Mouse (Mus musculus) ES-E14 (cell line): ENCODE results near the gene Rtp1.

ENCODE experiments used
- HCFC1 ChIP-seq: IDR thresholded peaks from 2 replicates; pipeline ENCODE4 v1.6.1; 2012; ENCODE audit warnings: low read length, inconsistent platforms, borderline replicate concordance; ENCODE audit not compliant: insufficient read depth
- MAFK ChIP-seq: IDR thresholded peaks from 2 replicates; pipeline ENCODE4 v1.6.1; 2014; ENCODE audit warnings: mild to moderate bottlenecking, low read depth, low read length, inconsistent platforms; ENCODE audit not compliant: insufficient read depth
- ZNF384 ChIP-seq: IDR thresholded peaks from 2 replicates; pipeline ENCODE4 v1.6.1; 2012; ENCODE audit warnings: low read depth, low read length, inconsistent platforms

DNA sequence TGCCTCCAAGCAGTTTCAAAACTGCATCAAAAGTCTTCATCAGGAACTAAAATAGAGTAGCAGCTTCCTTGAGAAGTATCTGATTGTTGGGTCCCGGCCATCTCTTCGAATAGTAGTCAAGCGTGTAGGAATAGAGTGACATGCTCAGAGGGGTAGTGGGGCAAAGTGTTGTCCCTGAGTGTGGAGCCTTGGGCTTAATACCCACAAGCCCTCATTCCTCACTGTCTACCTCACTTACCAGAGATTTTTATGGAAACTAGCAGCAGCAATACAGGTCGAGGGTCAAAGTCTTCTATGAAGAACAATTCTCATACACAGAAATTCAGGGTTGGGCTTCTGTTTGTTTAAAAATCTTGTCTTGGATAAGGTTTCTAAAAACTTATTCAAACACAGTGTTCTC is 21.9 kb downstream of the Rtp1 start:
- TF ChIP-seq ZNF384 (no peak), MAFK (no peak), HCFC1 (no peak)
